Mouse (Mus musculus): Measurements from ENCODE around the gene Slf2.

GRCm38 (mm10) chr19:45023993-45024392, 93.0 kb downstream of the Slf2 start:
- TF ChIP-seq POLR2A (IDR thresholded peaks at IDR 0.05; ENCODE audit: borderline replicate concordance, control insufficient read depth, low read depth, low read length) (no peak), CTCF (IDR thresholded peaks at IDR 0.05; ENCODE audit: control insufficient read depth, insufficient read depth, low read length) (no peak)

Measured in bone marrow, adult 2 months (tissue).